Mouse (Mus musculus) lung, postnatal 0 days (tissue): ENCODE data around the gene Jun.
A peak's percentile ranks its signal among the peaks of the same experiment; 100 is the strongest.

Experiments used
- CTCF ChIP-seq: IDR thresholded peaks from 2 replicates; pipeline ENCODE4 v1.5.1; 2016; ENCODE audit warnings: antibody characterized with exemption, mild to moderate bottlenecking
- EP300 ChIP-seq: IDR thresholded peaks from 2 replicates; pipeline ENCODE4 v1.6.1; 2016; ENCODE audit warnings: antibody characterized with exemption, mild to moderate bottlenecking, control low read depth

GRCm38 (mm10) chr4:95052025-95052899 is at the start of gene Jun:
- no peak for TF ChIP-seq CTCF
- peak; percentile 74 for TF ChIP-seq EP300
